Mouse (Mus musculus) midbrain, embryonic 11.5 days (tissue): Measurements from ENCODE around the gene Msi2. TPM values are rescaled to one million over a fixed set of nuclear protein-coding genes. Genes with fewer than 3 reads are reported as not detected.
A peak's percentile ranks its signal among the peaks of the same experiment; 100 is the strongest.

Source experiments
- ATAC-seq: fragments of 200-750 bp; cut with Nextera tagmentation; 2 replicates; pipeline ENCODE4 v1.8.0; 2017; ENCODE audit warnings: moderate TSS enrichment, moderate library complexity; ENCODE audit not compliant: low FRiP score
- DNase-seq: peaks from one replicate; pipeline ENCODE4 v3.0.0; 2015; ENCODE audit warnings: low spot score; ENCODE audit errors: missing footprints
- H3K27ac ChIP-seq: fragments of 300-500 bp; sonication (generic); 2 replicates; pipeline ENCODE4 v1.5.1; 2014; ENCODE audit warnings: low read depth, low read length
- H3K27me3 ChIP-seq: fragments of 300-500 bp; sonication (generic); 2 replicates; pipeline ENCODE4 v1.6.1; 2014; ENCODE audit warnings: mild to moderate bottlenecking, low read length, moderate library complexity, mixed read lengths; ENCODE audit not compliant: control insufficient read depth, insufficient read depth
- H3K36me3 ChIP-seq: fragments of 300-500 bp; sonication (generic); 2 replicates; pipeline ENCODE4 v1.6.1; 2014; ENCODE audit warnings: mild to moderate bottlenecking, low read length, moderate library complexity, mixed read lengths; ENCODE audit not compliant: control insufficient read depth, insufficient read depth
- H3K4me1 ChIP-seq: fragments of 300-500 bp; sonication (generic); 2 replicates; pipeline ENCODE4 v1.6.1; 2014; ENCODE audit warnings: low read length; ENCODE audit not compliant: control insufficient read depth, insufficient read depth
- H3K4me2 ChIP-seq: fragments of 300-500 bp; sonication (generic); 2 replicates; pipeline ENCODE4 v1.6.1; 2014; ENCODE audit warnings: mild to moderate bottlenecking, moderate library complexity
- H3K4me3 ChIP-seq: fragments of 300-500 bp; sonication (generic); 2 replicates; pipeline ENCODE4 v1.5.1; 2014; ENCODE audit warnings: low read depth, low read length
- H3K9ac ChIP-seq: fragments of 300-500 bp; sonication (generic); 2 replicates; pipeline ENCODE4 v1.6.1; 2014; ENCODE audit warnings: low read length
- H3K9me3 ChIP-seq: fragments of 300-500 bp; sonication (generic); 2 replicates; pipeline ENCODE4 v1.6.1; 2016; ENCODE audit warnings: low read length; ENCODE audit not compliant: control insufficient read depth
- WGBS: fragments of 180-500 bp; shearing (Covaris S2); extraction: QIAGEN DNeasy Blood & Tissue Kit; methylation state at CpG from one replicate; pipeline ENCODE4 v1.1.7; 2014; 5-methylcytosine and 5-hydroxymethylcytosine counted together
- polyA plus RNA-seq: library from polyadenylated mRNA; unstranded; fragments of >200 nt; fragmentation: Nextera tagmentation; extraction: Ambion mirVana; gene quantifications from 2 replicates; pipeline ENCODE4 v1.2.1, GENCODE M21; 2014

The Msi2 gene
- polyA plus RNA-seq, 1 experiment from 2014 or later = 27.0 TPM

- no peak overlapping the region for H3K4me2 ChIP-seq
- H3K27ac ChIP-seq = no peak overlapping the region
- no peak overlapping the region for H3K4me3 ChIP-seq
- WGBS = 88% methylated on average over 8 of the region's 8 CpGs
- peaks cover 9% of the 10 kb centered on the region for H3K4me1 ChIP-seq
- no peak overlapping the region for H3K9ac ChIP-seq
- no peak for DNase-seq
- no peak for ATAC-seq
- H3K9me3 ChIP-seq = no peaks in the 10 kb centered on the region
- H3K27me3 ChIP-seq = no peaks in the 10 kb centered on the region
- peaks cover 11% of the 10 kb centered on the region for H3K36me3 ChIP-seq
These were observed 62.5 kb downstream of the Msi2 start for GRCm38 (mm10) chr11:88655786-88656185.

- peaks cover 11% of the 10 kb centered on the region for H3K4me1 ChIP-seq
These were observed 63.1 kb downstream of the Msi2 start for GRCm38 (mm10) chr11:88655214-88655566.

GRCm38 (mm10) chr11:88654391-88655213 lies 63.7 kb downstream of the Msi2 start:
- H3K4me1 ChIP-seq = peaks cover 11% of the 10 kb centered on the region
- peaks cover 11% of the 10 kb centered on the region for H3K36me3 ChIP-seq
- WGBS = 92% methylated on average over 18 of the region's 18 CpGs

More at GRCm38 (mm10) chr11:88655214-88655566, 63.1 kb downstream of the Msi2 start:
- no peaks in the 10 kb centered on the region for H3K27me3 ChIP-seq
- no peak overlapping the region for H3K27ac ChIP-seq
- no peak overlapping the region for H3K4me2 ChIP-seq
- DNase-seq (no peak), ATAC-seq (no peak)
- H3K36me3 ChIP-seq = peaks cover 11% of the 10 kb centered on the region
- no peak overlapping the region for H3K4me3 ChIP-seq
- H3K9me3 ChIP-seq = no peaks in the 10 kb centered on the region
- WGBS = 92% methylated on average over 3 of the region's 3 CpGs
- no peak overlapping the region for H3K9ac ChIP-seq

GRCm38 (mm10) chr11:88650275-88650674 lies 68.0 kb downstream of the Msi2 start:
- Histone ChIP-seq H3K36me3 (peaks cover 2% of the 10 kb centered on the region), H3K27ac (no peak overlapping the region), H3K4me3 (no peak overlapping the region), H3K9ac (no peak overlapping the region), H3K4me1 (peaks cover 33% of the 10 kb centered on the region), H3K4me2 (no peak overlapping the region), H3K27me3 (no peaks in the 10 kb centered on the region), H3K9me3 (no peaks in the 10 kb centered on the region)
- DNase-seq = no peak
- ATAC-seq = no peak
- 61% methylated on average over 4 of the region's 4 CpGs for WGBS

More at GRCm38 (mm10) chr11:88654391-88655213, 63.7 kb downstream of the Msi2 start:
- Histone ChIP-seq H3K9ac (no peak overlapping the region), H3K4me2 (no peak overlapping the region), H3K27me3 (no peaks in the 10 kb centered on the region), H3K27ac (no peak overlapping the region), H3K9me3 (no peaks in the 10 kb centered on the region), H3K4me3 (no peak overlapping the region)
- ATAC-seq = no peak
- no peak for DNase-seq

GRCm38 (mm10) chr11:88649009-88649408 lies 69.3 kb downstream of the Msi2 start:
- Histone ChIP-seq H3K4me2 (no peak overlapping the region), H3K27me3 (no peaks in the 10 kb centered on the region), H3K4me3 (no peak overlapping the region), H3K27ac (no peak overlapping the region), H3K9me3 (no peaks in the 10 kb centered on the region), H3K4me1 (peaks cover 43% of the 10 kb centered on the region), H3K36me3 (no peaks in the 10 kb centered on the region; the same call in 1 of the 2 replicates), H3K9ac (no peak overlapping the region)
- no peak for ATAC-seq
- WGBS = 72% methylated on average over 2 of the region's 2 CpGs
- no peak for DNase-seq

- Histone ChIP-seq H3K27ac (no peak overlapping the region), H3K4me2 (no peak overlapping the region), H3K36me3 (no peaks in the 10 kb centered on the region; the same call in 1 of the 2 replicates), H3K9me3 (no peaks in the 10 kb centered on the region), H3K4me3 (no peak overlapping the region), H3K9ac (no peak overlapping the region), H3K27me3 (no peaks in the 10 kb centered on the region), H3K4me1 (peaks cover 47% of the 10 kb centered on the region)
- DNase-seq (no peak), ATAC-seq (no peak)
- 80% methylated on average over 5 of the region's 5 CpGs for WGBS
These were observed 69.9 kb downstream of the Msi2 start for GRCm38 (mm10) chr11:88648407-88648806.

- no peak for DNase-seq
- Histone ChIP-seq H3K36me3 (peaks cover 6% of the 10 kb centered on the region; the same call in 1 of the 2 replicates), H3K27ac (no peak overlapping the region), H3K4me3 (no peak overlapping the region), H3K9me3 (no peaks in the 10 kb centered on the region), H3K4me2 (no peak overlapping the region), H3K27me3 (no peaks in the 10 kb centered on the region), H3K4me1 (peaks cover 44% of the 10 kb centered on the region), H3K9ac (no peak overlapping the region)
- ATAC-seq = no peak
- 82% methylated on average over 6 of the region's 6 CpGs for WGBS
These were observed 71.8 kb downstream of the Msi2 start for GRCm38 (mm10) chr11:88646493-88646892.

GRCm38 (mm10) chr11:88645821-88646220 lies 72.5 kb downstream of the Msi2 start:
- Histone ChIP-seq H3K9me3 (no peaks in the 10 kb centered on the region), H3K4me2 (no peak overlapping the region), H3K4me3 (no peak overlapping the region), H3K9ac (no peak overlapping the region), H3K27ac (peak overlapping the region; percentile 45; the same call in 1 of the 2 replicates), H3K36me3 (peaks cover 6% of the 10 kb centered on the region; the same call in 1 of the 2 replicates), H3K4me1 (peaks cover 40% of the 10 kb centered on the region), H3K27me3 (no peaks in the 10 kb centered on the region)
- WGBS = 68% methylated on average over 7 of the region's 7 CpGs
- ATAC-seq = no peak
- no peak for DNase-seq

- H3K4me1 ChIP-seq = peaks cover 38% of the 10 kb centered on the region
- H3K27me3 ChIP-seq = no peaks in the 10 kb centered on the region
- no peaks in the 10 kb centered on the region for H3K9me3 ChIP-seq
- DNase-seq = no peak
- no peak overlapping the region for H3K4me2 ChIP-seq
- WGBS = 16% methylated on average over 7 of the region's 7 CpGs
- no peak overlapping the region; the same call in 1 of the 2 replicates for H3K9ac ChIP-seq
- H3K27ac ChIP-seq = peak overlapping the region; percentile 45
- ATAC-seq = no peak
- H3K4me3 ChIP-seq = no peak overlapping the region
- H3K36me3 ChIP-seq = peaks cover 8% of the 10 kb centered on the region; the same call in 1 of the 2 replicates
These were observed 73.6 kb downstream of the Msi2 start for GRCm38 (mm10) chr11:88644719-88645118.
